Mouse (Mus musculus) heart, adult 2 months (tissue): Measurements from ENCODE around the gene Rph3al. TPM values are rescaled to one million over a fixed set of nuclear protein-coding genes. Genes with fewer than 3 reads are reported as not detected.
A peak's percentile ranks its signal among the peaks of the same experiment; 100 is the strongest.

Source experiments
- DNase-seq, 2 experiments: peaks; one replicate each; pipeline ENCODE4 v3.0.0; 2021
- H3K27ac ChIP-seq: fragments of 200-600 bp; 2 replicates; pipeline ENCODE4 v1.8.1; 2022
- H3K27me3 ChIP-seq: fragments of 200-500 bp; 2 replicates; pipeline ENCODE4 v1.6.1; 2012; ENCODE audit warnings: mild to moderate bottlenecking, low read length, inconsistent platforms, mixed read lengths; ENCODE audit not compliant: control insufficient read depth, insufficient read depth
- H3K36me3 ChIP-seq: fragments of 200-500 bp; 2 replicates; pipeline ENCODE4 v1.6.1; 2012; ENCODE audit warnings: low read length, inconsistent platforms; ENCODE audit not compliant: control insufficient read depth, insufficient read depth
- H3K4me1 ChIP-seq: fragments of 200-500 bp; 2 replicates; pipeline ENCODE4 v1.6.1; 2011; ENCODE audit warnings: low read length; ENCODE audit not compliant: control insufficient read depth, insufficient read depth
- H3K4me3 ChIP-seq: fragments of 200-600 bp; 2 replicates; pipeline ENCODE4 v1.8.1; 2022
- H3K79me2 ChIP-seq: fragments of 200-500 bp; replicated peaks from 2 replicates; pipeline ENCODE4 v1.6.1; 2012; ENCODE audit warnings: mild to moderate bottlenecking, inconsistent platforms, low read length, moderate library complexity, mixed read lengths; ENCODE audit not compliant: control insufficient read depth, insufficient read depth
- H3K9ac ChIP-seq: fragments of 200-500 bp; 2 replicates; pipeline ENCODE4 v1.6.1; 2012; ENCODE audit warnings: low read depth, mild to moderate bottlenecking, control low read depth, inconsistent platforms, low read length, mixed read lengths
- CTCF ChIP-seq: fragments of 200-600 bp; IDR thresholded peaks from 2 replicates; pipeline ENCODE4 v1.8.1; 2022; ENCODE audit warnings: antibody characterized with exemption, mild to moderate bottlenecking, moderate library complexity
- EP300 ChIP-seq: fragments of 200-500 bp; IDR thresholded peaks from 2 replicates; pipeline ENCODE4 v1.6.1; 2011; ENCODE audit warnings: low read depth, low read length, control low read depth; ENCODE audit not compliant: insufficient read depth
- POLR2A ChIP-seq: fragments of 200-500 bp; IDR thresholded peaks from 2 replicates; pipeline ENCODE4 v1.6.1; 2011; ENCODE audit warnings: mild to moderate bottlenecking, low read depth, low read length, control low read depth; ENCODE audit not compliant: insufficient read depth
- WGBS: fragments of 180-500 bp; shearing (Covaris S2); methylation state at CpG from one replicate; pipeline ENCODE4 v1.1.7; 2018; 5-methylcytosine and 5-hydroxymethylcytosine counted together
- intact Hi-C: fragments of 180-260 bp; cut with DNase I; formaldehyde crosslinking; loops from one replicate; pipeline ENCODE4 v1.15.1; 2025
- polyA plus RNA-seq: library from polyadenylated mRNA; depleted of rRNA; stranded (reverse); fragments of >200 nt; gene quantifications from 2 replicates; pipeline ENCODE4 v1.2.3, GENCODE M21; 2012
- total RNA-seq, 2 experiments: library from RNA; stranded (reverse); gene quantifications; 2 replicates each; pipeline ENCODE4 v1.2.3; 2021

The Rph3al gene
- total and polyA plus RNA-seq, 3 experiments: 5.9 to 11.7 (median 11.1) TPM

- no peaks in the 10 kb centered on the region for H3K36me3 ChIP-seq
- no peak overlapping the region for H3K9ac ChIP-seq
- TF ChIP-seq POLR2A (no peak), CTCF (no peak), EP300 (no peak)
- no peak overlapping the region for H3K27ac ChIP-seq
- no peak overlapping the region for H3K4me3 ChIP-seq
- intact Hi-C loops: no loop called here
- WGBS: 32% methylated on average over 3 of the region's 3 CpGs
- H3K27me3 ChIP-seq: no peaks in the 10 kb centered on the region
- DNase-seq: no peak
- H3K4me1 ChIP-seq: no peaks in the 10 kb centered on the region
- no peaks in the 10 kb centered on the region for H3K79me2 ChIP-seq
These were observed 80.4 kb downstream of the Rph3al start for GRCm38 (mm10) chr11:75857781-75858180.

DNA sequence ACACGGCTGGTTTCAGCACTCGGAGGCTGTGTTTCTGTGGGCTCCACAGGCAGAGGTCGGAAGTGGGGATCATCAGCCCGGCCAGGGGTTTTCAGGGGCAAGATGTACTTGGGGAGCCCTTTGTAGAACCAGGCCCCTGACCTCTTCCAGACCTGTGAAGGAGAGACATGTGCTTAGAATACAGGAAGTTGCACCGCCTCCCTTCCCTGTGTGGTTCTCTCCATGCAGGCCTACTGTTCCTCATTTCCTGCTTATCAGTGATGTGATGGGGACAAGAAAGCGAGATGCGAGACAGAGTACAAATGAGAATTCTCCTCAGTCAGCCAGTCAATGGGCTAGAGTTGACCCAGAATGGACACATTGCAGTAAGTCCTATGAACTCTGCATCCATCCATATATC, 83.9 kb downstream of the Rph3al start:
- no peak overlapping the region for H3K27ac ChIP-seq
- H3K9ac ChIP-seq: no peak overlapping the region
- WGBS: 78% methylated on average over 7 of the region's 7 CpGs
- no peak for TF ChIP-seq POLR2A
- no peak for TF ChIP-seq CTCF
- no peak for TF ChIP-seq EP300
- no peak for DNase-seq
- H3K36me3 ChIP-seq: no peaks in the 10 kb centered on the region
- intact Hi-C loops: no loop called here
- H3K79me2 ChIP-seq: no peaks in the 10 kb centered on the region
- peaks cover 2% of the 10 kb centered on the region for H3K4me1 ChIP-seq
- H3K4me3 ChIP-seq: no peak overlapping the region
- no peaks in the 10 kb centered on the region for H3K27me3 ChIP-seq

- Histone ChIP-seq H3K9ac (no peak overlapping the region), H3K4me3 (no peak overlapping the region), H3K4me1 (peaks cover 2% of the 10 kb centered on the region), H3K27ac (no peak overlapping the region), H3K27me3 (no peaks in the 10 kb centered on the region), H3K36me3 (no peaks in the 10 kb centered on the region), H3K79me2 (no peaks in the 10 kb centered on the region)
- intact Hi-C loops: no loop called here
- no peak for DNase-seq
- TF ChIP-seq POLR2A (no peak), CTCF (no peak), EP300 (no peak)
- WGBS: 74% methylated on average over 10 of the region's 10 CpGs
These were observed 85.1 kb downstream of the Rph3al start for GRCm38 (mm10) chr11:75853067-75853636.

GRCm38 (mm10) chr11:75852485-75852884, 85.7 kb downstream of the Rph3al start:
- peak in 1 of 2 experiments; percentile 23 for DNase-seq
- 48% methylated on average over 2 of the region's 2 CpGs for WGBS
- no peak for TF ChIP-seq EP300
- TF ChIP-seq POLR2A: no peak
- TF ChIP-seq CTCF: no peak

GRCm38 (mm10) chr11:75849552-75849951, 88.7 kb downstream of the Rph3al start:
- 66% methylated on average over 6 of the region's 6 CpGs for WGBS
- no peak for TF ChIP-seq EP300
- TF ChIP-seq CTCF: no peak
- TF ChIP-seq POLR2A: no peak

More at GRCm38 (mm10) chr11:75852485-75852884, 85.7 kb downstream of the Rph3al start:
- intact Hi-C loops: no loop called here
- H3K4me1 ChIP-seq: peaks cover 2% of the 10 kb centered on the region
- no peak overlapping the region for H3K9ac ChIP-seq
- no peaks in the 10 kb centered on the region for H3K79me2 ChIP-seq
- H3K36me3 ChIP-seq: no peaks in the 10 kb centered on the region
- no peaks in the 10 kb centered on the region for H3K27me3 ChIP-seq
- no peak overlapping the region for H3K27ac ChIP-seq
- no peak overlapping the region for H3K4me3 ChIP-seq

DNA sequence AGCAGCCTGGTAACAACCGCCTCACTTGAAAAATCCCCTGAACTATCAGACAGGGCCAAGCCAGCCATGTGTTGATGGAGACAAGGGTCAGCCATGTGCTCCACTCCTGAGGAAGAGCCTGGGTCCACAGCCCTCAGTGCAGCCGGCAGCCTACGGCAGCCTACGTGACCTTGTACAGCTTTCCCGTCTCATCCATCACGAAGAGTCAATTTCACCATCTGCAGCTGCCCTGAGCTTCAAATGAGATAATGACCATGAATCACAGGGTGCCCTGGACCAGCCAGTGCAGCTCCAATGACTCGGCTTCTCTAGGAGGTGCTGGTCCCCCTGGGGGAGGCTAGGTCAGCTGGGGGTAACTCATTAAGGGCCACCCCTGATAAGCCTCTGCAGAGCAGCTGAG, 91.6 kb downstream of the Rph3al start:
- Histone ChIP-seq H3K4me1 (peaks cover under 1% of the 10 kb centered on the region; the same call in 1 of the 2 replicates), H3K9ac (no peak overlapping the region), H3K27ac (no peak overlapping the region), H3K27me3 (no peaks in the 10 kb centered on the region), H3K36me3 (no peaks in the 10 kb centered on the region), H3K79me2 (no peaks in the 10 kb centered on the region), H3K4me3 (no peak overlapping the region)
- WGBS: 88% methylated on average over 7 of the region's 7 CpGs
- no peak for DNase-seq
- intact Hi-C loops: no loop called here
- TF ChIP-seq POLR2A: no peak
- no peak for TF ChIP-seq EP300
- no peak for TF ChIP-seq CTCF

More at GRCm38 (mm10) chr11:75849552-75849951, 88.7 kb downstream of the Rph3al start:
- no peaks in the 10 kb centered on the region for H3K36me3 ChIP-seq
- no peak overlapping the region for H3K27ac ChIP-seq
- H3K4me3 ChIP-seq: no peak overlapping the region
- H3K4me1 ChIP-seq: peaks cover 2% of the 10 kb centered on the region
- H3K79me2 ChIP-seq: no peaks in the 10 kb centered on the region
- no peaks in the 10 kb centered on the region for H3K27me3 ChIP-seq
- no peak for DNase-seq
- intact Hi-C loops: no loop called here
- no peak overlapping the region for H3K9ac ChIP-seq
